Mouse (Mus musculus) adipocyte (in vitro differentiated cells): ENCODE results near the gene Zfp799.

ENCODE experiments used
- DNase-seq: peaks from one replicate; pipeline ENCODE4 v3.0.0-alpha.2; 2016; ENCODE audit warnings: low spot score

Gene Zfp799

GRCm38 (mm10) chr17:32787436-32788093 lies 42.5 kb downstream of the Zfp799 start:
- peak; percentile 19 for DNase-seq

- peak; percentile 22 for DNase-seq
Measured at GRCm38 (mm10) chr17:32786944-32787343, 43.1 kb downstream of the Zfp799 start.

GRCm38 (mm10) chr17:32785656-32786055 lies 44.4 kb downstream of the Zfp799 start:
- no peak for DNase-seq

- no peak for DNase-seq
Measured at GRCm38 (mm10) chr17:32777564-32777963, 52.5 kb downstream of the Zfp799 start.

- no peak for DNase-seq
Measured at GRCm38 (mm10) chr17:32771213-32771612, 58.8 kb downstream of the Zfp799 start.

GRCm38 (mm10) chr17:32766422-32766821 lies 63.6 kb downstream of the Zfp799 start:
- DNase-seq: no peak
